Mouse (Mus musculus) myocyte (in vitro differentiated cells): ENCODE results near the gene Pla2g4b. TPM values are rescaled to one million over a fixed set of nuclear protein-coding genes. Genes with fewer than 3 reads are reported as not detected.

Experiments
- H3K27me3 ChIP-seq: one replicate; pipeline ENCODE4 v1.6.1; 2011; ENCODE audit not compliant: control insufficient read depth, insufficient read depth, insufficient read length
- H3K36me3 ChIP-seq: one replicate; pipeline ENCODE4 v1.6.1; 2011; ENCODE audit not compliant: control insufficient read depth, insufficient read depth
- H3K4me2 ChIP-seq: one replicate; pipeline ENCODE4 v1.6.1; 2011; ENCODE audit warnings: low read depth, control low read depth
- H3K4me3 ChIP-seq: one replicate; pipeline ENCODE4 v1.5.1; 2011; ENCODE audit warnings: mild to moderate bottlenecking, control low read depth, moderate library complexity
- H3K79me2 ChIP-seq: one replicate; pipeline ENCODE4 v1.6.1; 2011; ENCODE audit not compliant: control insufficient read depth, insufficient read depth
- H3ac ChIP-seq: one replicate; pipeline ENCODE4 v1.6.1; 2011; ENCODE audit not compliant: control insufficient read depth, insufficient read length
- CEBPB ChIP-seq: IDR thresholded peaks from 2 replicates; pipeline ENCODE4 v1.6.1; 2011; ENCODE audit warnings: mild to moderate bottlenecking, moderate library complexity; ENCODE audit not compliant: poor library complexity, insufficient read depth, severe bottlenecking
- E2F4 ChIP-seq: IDR thresholded peaks from one replicate; pipeline ENCODE4 v1.6.1; 2011; ENCODE audit warnings: mild to moderate bottlenecking, control low read depth, moderate library complexity; ENCODE audit not compliant: insufficient read depth
- MAX ChIP-seq: IDR thresholded peaks from one replicate; pipeline ENCODE4 v1.6.1; 2011; ENCODE audit warnings: low read depth, mild to moderate bottlenecking, control low read depth
- MYOD1 ChIP-seq, 3 experiments: IDR thresholded peaks; one replicate each; pipeline ENCODE4 v1.6.1; 2011; ENCODE audit warnings: control low read depth in 2 of 3, low read depth in 2 of 3, mild to moderate bottlenecking in 2 of 3, moderate library complexity in 1 of 3; ENCODE audit not compliant: insufficient read length in 2 of 3, control insufficient read depth in 1 of 3
- MYOG ChIP-seq, 3 experiments: IDR thresholded peaks; one replicate each; pipeline ENCODE4 v1.6.1; 2011; ENCODE audit warnings: control low read depth in 2 of 3, low read depth in 2 of 3, mild to moderate bottlenecking in 2 of 3; ENCODE audit not compliant: insufficient read length in 2 of 3, control insufficient read depth in 1 of 3, insufficient read depth in 1 of 3
- POLR2A ChIP-seq: IDR thresholded peaks from one replicate; pipeline ENCODE4 v1.6.1; 2011; ENCODE audit warnings: low read depth, mild to moderate bottlenecking, control low read depth, moderate library complexity; ENCODE audit not compliant: insufficient read length
- POLR2AphosphoS2 ChIP-seq: IDR thresholded peaks from one replicate; pipeline ENCODE4 v1.6.1; 2011; ENCODE audit warnings: low read depth, control low read depth; ENCODE audit not compliant: insufficient read length
- REST ChIP-seq: IDR thresholded peaks from one replicate; pipeline ENCODE4 v1.6.1; 2011; ENCODE audit warnings: mild to moderate bottlenecking, control low read depth, moderate library complexity; ENCODE audit not compliant: insufficient read depth, insufficient read length
- SRF ChIP-seq: IDR thresholded peaks from one replicate; pipeline ENCODE4 v1.6.1; 2011; ENCODE audit warnings: low read depth; ENCODE audit not compliant: control insufficient read depth, insufficient read length
- TCF12 ChIP-seq: IDR thresholded peaks from one replicate; pipeline ENCODE4 v1.6.1; 2011; ENCODE audit warnings: mild to moderate bottlenecking, control low read depth; ENCODE audit not compliant: poor library complexity, insufficient read depth, severe bottlenecking
- TCF3 ChIP-seq: IDR thresholded peaks from one replicate; pipeline ENCODE4 v1.6.1; 2011; ENCODE audit warnings: low read depth, control low read depth; ENCODE audit not compliant: insufficient read length
- USF1 ChIP-seq: IDR thresholded peaks from one replicate; pipeline ENCODE4 v1.6.1; 2011; ENCODE audit warnings: low read depth, mild to moderate bottlenecking, control low read depth, moderate library complexity
- polyA plus RNA-seq: library from polyadenylated mRNA; unstranded; fragments of >200 nt; fragmentation: generic; extraction: Trizol; gene quantifications from one replicate; pipeline ENCODE4 v1.2.1, GENCODE M21; 2012; ENCODE audit warnings: missing spikeins

The Pla2g4b gene
- polyA plus RNA-seq, 1 experiment = 0.58 TPM

DNA sequence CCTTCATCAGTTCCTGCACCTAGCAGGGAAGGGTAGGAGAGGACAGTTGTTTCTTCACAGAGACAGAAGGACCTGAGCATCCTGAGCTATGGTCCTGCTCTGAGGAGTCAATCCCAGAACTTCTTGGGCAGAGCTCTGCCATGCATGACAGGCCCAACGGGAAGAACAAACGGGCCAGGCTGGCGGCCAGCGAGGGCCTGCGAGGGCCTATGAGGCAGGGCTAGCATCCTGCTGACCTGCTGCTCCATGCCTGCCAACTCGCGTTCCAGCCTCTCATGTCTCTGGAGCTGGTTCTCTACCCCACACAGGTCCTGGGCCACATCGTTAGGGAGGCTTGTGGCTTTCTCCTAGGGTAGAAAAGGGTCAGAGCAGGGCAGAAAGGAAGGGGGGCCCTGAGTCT, 29.0 kb downstream of the Pla2g4b start:
- H3K27me3 ChIP-seq = peaks cover 26% of the 10 kb centered on the region

DNA sequence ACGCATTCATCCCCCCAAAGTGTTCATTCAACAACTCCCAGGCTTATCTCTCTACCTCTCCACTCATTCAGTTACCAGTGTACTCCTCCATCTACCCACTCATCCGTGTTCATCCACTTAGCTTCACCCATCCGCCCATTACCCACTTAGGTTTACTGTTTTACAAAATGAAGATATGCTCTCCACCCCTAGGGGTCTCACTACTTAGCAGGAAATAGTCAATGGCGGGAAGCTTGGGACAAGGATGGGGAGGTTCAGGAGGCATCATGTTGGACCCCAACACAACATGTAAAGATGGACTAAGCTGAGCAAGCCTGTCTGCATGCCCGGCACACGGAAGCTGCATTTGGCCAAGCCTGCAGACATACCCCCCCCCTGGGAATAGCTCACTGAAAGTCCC, 31.4 kb downstream of the Pla2g4b start:
- Histone ChIP-seq H3K27me3 (peaks cover 9% of the 10 kb centered on the region), H3ac (no peak overlapping the region), H3K4me3 (no peak overlapping the region), H3K4me2 (no peak overlapping the region), H3K79me2 (no peaks in the 10 kb centered on the region), H3K36me3 (no peaks in the 10 kb centered on the region)
- no peak for TF ChIP-seq MYOG (IDR thresholded peaks at IDR 0.05; ENCODE audit: control insufficient read depth in 1 of 3, insufficient read depth in 1 of 3, insufficient read length in 2 of 3, low read depth in 2 of 3)
- no peak for TF ChIP-seq CEBPB
- no peak for TF ChIP-seq REST
- no peak for TF ChIP-seq TCF3
- TF ChIP-seq TCF12 = no peak
- TF ChIP-seq MYOD1 (IDR thresholded peaks at IDR 0.05; ENCODE audit: control insufficient read depth in 1 of 3, insufficient read length in 2 of 3, low read depth in 2 of 3) = no peak
- TF ChIP-seq MAX = no peak
- TF ChIP-seq POLR2A = no peak
- no peak for TF ChIP-seq USF1
- no peak for TF ChIP-seq SRF
- no peak for TF ChIP-seq E2F4
- TF ChIP-seq POLR2AphosphoS2 = no peak

More for the DNA sequence above, 29.0 kb downstream of the Pla2g4b start:
- Histone ChIP-seq H3K4me2 (no peak overlapping the region), H3ac (no peak overlapping the region), H3K4me3 (no peak overlapping the region), H3K36me3 (no peaks in the 10 kb centered on the region), H3K79me2 (no peaks in the 10 kb centered on the region)
- TF ChIP-seq TCF12 (no peak), MYOG (IDR thresholded peaks at IDR 0.05; ENCODE audit: control insufficient read depth in 1 of 3, insufficient read depth in 1 of 3, insufficient read length in 2 of 3, low read depth in 2 of 3) (no peak), POLR2A (no peak), E2F4 (no peak), USF1 (no peak), MYOD1 (IDR thresholded peaks at IDR 0.05; ENCODE audit: control insufficient read depth in 1 of 3, insufficient read length in 2 of 3, low read depth in 2 of 3) (no peak), POLR2AphosphoS2 (no peak), REST (no peak), TCF3 (no peak), SRF (no peak), CEBPB (no peak), MAX (no peak)

DNA sequence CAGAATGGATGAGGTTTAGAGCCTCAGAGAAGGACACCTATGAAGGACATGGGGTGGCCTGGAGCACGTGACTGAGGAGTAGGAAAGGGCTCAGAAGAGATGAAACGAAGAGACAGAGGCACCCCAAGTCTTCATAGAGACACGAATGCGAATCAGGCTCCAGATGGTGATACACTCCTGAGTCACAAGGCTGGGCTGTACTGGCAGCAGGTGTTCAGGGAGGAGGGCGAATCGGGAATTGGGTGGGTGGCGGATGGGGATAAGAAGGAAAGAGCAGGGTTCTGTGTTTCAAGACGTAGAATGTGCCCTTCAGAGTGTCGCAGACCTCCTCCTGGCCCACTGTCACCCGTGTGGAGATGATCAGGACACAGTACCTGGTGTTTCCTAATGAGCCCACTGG, 32.0 kb downstream of the Pla2g4b start:
- no peaks in the 10 kb centered on the region for H3K36me3 ChIP-seq
- TF ChIP-seq CEBPB (no peak), POLR2AphosphoS2 (no peak), E2F4 (no peak), POLR2A (no peak), TCF12 (no peak), MYOG (IDR thresholded peaks at IDR 0.05; ENCODE audit: control insufficient read depth in 1 of 3, insufficient read depth in 1 of 3, insufficient read length in 2 of 3, low read depth in 2 of 3) (no peak), TCF3 (no peak), MAX (no peak)
- H3K27me3 ChIP-seq = peaks cover 2% of the 10 kb centered on the region
- no peaks in the 10 kb centered on the region for H3K79me2 ChIP-seq
- no peak overlapping the region for H3K4me2 ChIP-seq
- H3ac ChIP-seq = no peak overlapping the region
- no peak overlapping the region for H3K4me3 ChIP-seq

DNA sequence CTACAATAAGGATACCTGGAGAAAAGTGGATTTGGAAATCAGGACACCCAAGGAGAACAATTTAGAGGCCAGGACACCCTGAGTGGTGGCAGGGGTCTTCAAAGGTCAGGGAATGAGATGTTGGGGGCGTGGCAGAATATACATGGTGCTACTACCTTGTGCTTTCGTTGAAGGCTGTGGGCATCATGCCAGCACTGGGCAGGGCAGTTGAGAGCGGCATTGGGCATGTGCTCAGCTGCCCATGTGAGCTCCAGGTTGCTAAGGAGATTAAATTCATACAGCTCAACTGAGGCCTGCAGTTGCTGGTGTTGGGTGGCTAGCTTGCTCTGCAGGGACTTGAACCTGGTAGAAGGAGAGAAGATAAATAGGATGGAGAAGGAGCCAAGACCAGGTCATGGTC, 33.0 kb downstream of the Pla2g4b start:
- Histone ChIP-seq H3ac (no peak overlapping the region), H3K4me3 (no peak overlapping the region), H3K4me2 (no peak overlapping the region), H3K79me2 (no peaks in the 10 kb centered on the region), H3K27me3 (no peaks in the 10 kb centered on the region), H3K36me3 (no peaks in the 10 kb centered on the region)
- TF ChIP-seq POLR2AphosphoS2 (no peak), USF1 (no peak), MYOG (IDR thresholded peaks at IDR 0.05; ENCODE audit: control insufficient read depth in 1 of 3, insufficient read depth in 1 of 3, insufficient read length in 2 of 3, low read depth in 2 of 3) (no peak), POLR2A (no peak)

DNA sequence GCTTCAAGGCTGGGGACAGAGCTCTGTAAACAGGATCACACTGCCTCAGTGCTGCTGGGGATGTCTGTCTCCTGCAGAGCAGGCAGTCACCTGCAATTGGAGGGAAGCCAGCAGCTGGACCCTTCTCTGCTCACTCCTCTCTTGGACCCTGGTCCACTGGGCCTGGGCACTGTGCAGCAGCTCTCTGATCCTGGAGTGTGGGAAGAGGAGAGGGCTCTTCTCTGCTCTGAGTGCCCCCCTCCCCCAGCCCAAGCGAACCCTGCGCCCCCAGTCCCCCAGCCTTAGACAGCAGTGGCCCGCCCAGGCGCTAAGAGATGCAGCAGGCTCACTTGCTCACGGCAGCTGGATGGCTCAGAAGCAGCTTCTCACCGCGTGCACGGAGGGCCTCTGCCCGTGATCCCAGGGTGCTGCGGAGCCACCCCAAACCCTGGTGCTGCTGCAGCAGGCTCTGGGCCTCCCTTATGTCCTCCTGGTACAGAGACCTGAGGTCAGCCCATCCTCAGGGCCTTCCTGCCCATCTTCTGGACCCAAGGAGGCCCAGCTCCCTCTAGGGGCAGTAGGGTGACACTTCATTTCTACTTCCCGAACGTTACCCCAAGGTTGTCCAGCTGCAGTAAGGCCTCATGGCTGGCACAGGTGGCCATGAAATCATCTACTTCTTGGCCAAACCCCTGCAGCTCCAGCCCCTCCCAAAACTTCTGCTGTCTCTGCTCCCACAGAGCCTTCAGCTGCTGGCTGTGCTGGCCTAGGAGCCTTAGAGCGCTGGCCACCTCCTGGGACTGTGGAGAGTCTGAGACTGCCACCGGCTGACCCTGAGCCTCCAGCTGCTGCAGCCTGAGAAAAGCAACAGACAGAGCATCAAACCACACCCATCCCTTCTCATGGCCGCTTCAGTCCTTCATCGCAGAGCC, 35.6 kb downstream of the Pla2g4b start:
- no peak overlapping the region for H3ac ChIP-seq
- H3K4me2 ChIP-seq = no peak overlapping the region
- no peak for TF ChIP-seq REST
- no peak for TF ChIP-seq SRF
- TF ChIP-seq USF1 = no peak
- no peak for TF ChIP-seq MYOG (IDR thresholded peaks at IDR 0.05; ENCODE audit: control insufficient read depth in 1 of 3, insufficient read depth in 1 of 3, insufficient read length in 2 of 3, low read depth in 2 of 3)
- TF ChIP-seq MAX = no peak
- no peak for TF ChIP-seq POLR2AphosphoS2
- no peak for TF ChIP-seq POLR2A
- no peak for TF ChIP-seq TCF12
- TF ChIP-seq E2F4 = no peak
- TF ChIP-seq CEBPB = no peak
- TF ChIP-seq TCF3 = no peak
- H3K4me3 ChIP-seq = no peak overlapping the region
- no peaks in the 10 kb centered on the region for H3K36me3 ChIP-seq
- no peaks in the 10 kb centered on the region for H3K79me2 ChIP-seq
- H3K27me3 ChIP-seq = peaks cover 7% of the 10 kb centered on the region
